Mouse (Mus musculus) urinary bladder, postnatal 25 days (tissue): ENCODE results near the gene Gm13043.
"Not testable (repeated sequence)": the region's sequence is repeated elsewhere in the genome, so short reads cannot be mapped to it uniquely, and the experiment has no call there.

ENCODE experiments used
- DNase-seq: peaks from one replicate; pipeline ENCODE4 v3.0.0; 2022; ENCODE audit warnings: low spot score

The Gm13043 gene

GRCm38 (mm10) chr4:143511043-143511442, at the start of gene Gm13043:
Gene Gm13043, plus strand, starts transcription at chr4:143511343.
- no peak for DNase-seq

GRCm38 (mm10) chr4:143535654-143536053, 24.5 kb downstream of the Gm13043 start, which contains the start of gene Gm13040:
Gene Gm13040, plus strand, starts transcription at chr4:143535954.
- DNase-seq: not testable (repeated sequence)

GRCm38 (mm10) chr4:143551400-143551799, 40.3 kb downstream of the Gm13043 start, which contains the start of the genes BC080695 and Gm13057:
Gene BC080695, plus strand, starts transcription at chr4:143551700.
Gene Gm13057, plus strand, starts transcription at chr4:143551709.
- DNase-seq: not testable (repeated sequence)
